Mouse (Mus musculus) forebrain, embryonic 13.5 days (tissue): ENCODE measurements around the gene Serpine2. TPM values are rescaled to one million over a fixed set of nuclear protein-coding genes. Genes with fewer than 3 reads are reported as not detected.

Source experiments
- ATAC-seq: fragments of 200-750 bp; cut with Nextera tagmentation; 2 replicates; pipeline ENCODE4 v1.8.0; 2017
- H3K27ac ChIP-seq: fragments of 300-500 bp; sonication (generic); 2 replicates; pipeline ENCODE4 v1.5.1; 2015; ENCODE audit warnings: inconsistent platforms, mild to moderate bottlenecking, moderate library complexity
- H3K27me3 ChIP-seq: fragments of 300-500 bp; sonication (generic); 2 replicates; pipeline ENCODE4 v1.6.1; 2015; ENCODE audit warnings: mild to moderate bottlenecking, inconsistent platforms
- H3K36me3 ChIP-seq: fragments of 300-500 bp; sonication (generic); 2 replicates; pipeline ENCODE4 v1.6.1; 2015; ENCODE audit warnings: mild to moderate bottlenecking, inconsistent platforms; ENCODE audit not compliant: poor library complexity, severe bottlenecking
- H3K4me1 ChIP-seq: fragments of 300-500 bp; sonication (generic); 2 replicates; pipeline ENCODE4 v1.6.1; 2015; ENCODE audit warnings: inconsistent platforms
- H3K4me2 ChIP-seq: fragments of 300-500 bp; sonication (generic); 2 replicates; pipeline ENCODE4 v1.6.1; 2015; ENCODE audit warnings: inconsistent platforms, mild to moderate bottlenecking, moderate library complexity
- H3K4me3 ChIP-seq: fragments of 300-500 bp; sonication (generic); 2 replicates; pipeline ENCODE4 v1.5.1; 2015; ENCODE audit warnings: mild to moderate bottlenecking, inconsistent platforms
- H3K9ac ChIP-seq: fragments of 300-500 bp; sonication (generic); 2 replicates; pipeline ENCODE4 v1.6.1; 2015; ENCODE audit warnings: mild to moderate bottlenecking, inconsistent platforms
- H3K9me3 ChIP-seq: fragments of 300-500 bp; sonication (generic); replicated peaks from 2 replicates; pipeline ENCODE4 v1.6.1; 2016; ENCODE audit warnings: inconsistent platforms
- WGBS: fragments of 180-500 bp; shearing (Covaris S2); methylation state at CpG from one replicate; pipeline ENCODE4 v1.1.7; 2015; 5-methylcytosine and 5-hydroxymethylcytosine counted together
- polyA plus RNA-seq: library from polyadenylated mRNA; unstranded; fragments of >200 nt; fragmentation: Nextera tagmentation; extraction: Ambion mirVana; gene quantifications from 2 replicates; pipeline ENCODE4 v1.2.1, GENCODE M21; 2015

The Serpine2 gene
- polyA plus RNA-seq, 1 experiment from 2014 or later = 27.3 TPM

GRCm38 (mm10) chr1:79752015-79752695 lies 108.8 kb downstream of the Serpine2 start:
- H3K4me1 ChIP-seq = no peaks in the 10 kb centered on the region
- no peak overlapping the region for H3K4me3 ChIP-seq
- WGBS = 90% methylated on average over 7 of the region's 7 CpGs
- 0 out of 2 replicates have a peak, but pooled peaks cover 4% of the 10 kb centered on the region for H3K9me3 ChIP-seq
- H3K9ac ChIP-seq = no peak overlapping the region
- no peak overlapping the region for H3K4me2 ChIP-seq
- H3K27ac ChIP-seq = no peak overlapping the region
- 0 out of 2 replicates have a peak, but pooled peaks cover 7% of the 10 kb centered on the region for H3K36me3 ChIP-seq
- H3K27me3 ChIP-seq = no peaks in the 10 kb centered on the region
- ATAC-seq = no peak

- ATAC-seq = no peak
- H3K36me3 ChIP-seq = 0 out of 2 replicates have a peak, but pooled peaks cover 7% of the 10 kb centered on the region
These were observed 109.8 kb downstream of the Serpine2 start for GRCm38 (mm10) chr1:79751186-79751585.

GRCm38 (mm10) chr1:79746056-79746455 lies 114.9 kb downstream of the Serpine2 start:
- H3K27me3 ChIP-seq = no peaks in the 10 kb centered on the region
- WGBS = 89% methylated on average over 4 of the region's 4 CpGs
- ATAC-seq = no peak

More at GRCm38 (mm10) chr1:79751186-79751585, 109.8 kb downstream of the Serpine2 start:
- Histone ChIP-seq H3K9ac (no peak overlapping the region), H3K4me3 (no peak overlapping the region), H3K4me1 (no peaks in the 10 kb centered on the region), H3K9me3 (0 out of 2 replicates have a peak, but pooled peaks cover 4% of the 10 kb centered on the region), H3K27me3 (no peaks in the 10 kb centered on the region), H3K27ac (no peak overlapping the region), H3K4me2 (no peak overlapping the region)
- WGBS = 87% methylated on average over 5 of the region's 5 CpGs

More at GRCm38 (mm10) chr1:79746056-79746455, 114.9 kb downstream of the Serpine2 start:
- Histone ChIP-seq H3K4me3 (no peak overlapping the region), H3K36me3 (0 out of 2 replicates have a peak, but pooled peaks cover 4% of the 10 kb centered on the region), H3K9ac (no peak overlapping the region), H3K4me2 (no peak overlapping the region), H3K27ac (no peak overlapping the region), H3K4me1 (no peaks in the 10 kb centered on the region), H3K9me3 (0 out of 2 replicates have a peak, but pooled peaks cover 4% of the 10 kb centered on the region)

Other genes with a start within 250 kb of the Serpine2 start
- gene Ap1s3, start 189.2 kb downstream of the Serpine2 start, polyA plus RNA-seq = 0.28 TPM in 1 of 2 replicates, not detected in the other
- gene Mrpl44, start 85.2 kb downstream of the Serpine2 start, polyA plus RNA-seq = 49.9 and 53.6 TPM in 2 replicates
- gene Wdfy1, start 85.0 kb downstream of the Serpine2 start, polyA plus RNA-seq = 59.0 and 67.2 TPM in 2 replicates